Mouse (Mus musculus) MEL (cell line): ENCODE results near the gene Myof. TPM values are rescaled to one million over a fixed set of nuclear protein-coding genes. Genes with fewer than 3 reads are reported as not detected.

Experiments
- DNase-seq: peaks from one replicate; pipeline ENCODE4 v3.0.0; 2011; ENCODE audit warnings: low read depth, low spot score
- H3K27ac ChIP-seq: 2 replicates; pipeline ENCODE4 v1.5.1; 2012; ENCODE audit warnings: low read depth, mild to moderate bottlenecking, control low read depth, low read length, moderate library complexity; ENCODE audit not compliant: control insufficient read depth
- H3K27me3 ChIP-seq, 2 experiments: fragments of 150-350 bp in 1 of 2; sonication (generic) in 1 of 2; 2 replicates each; pipeline ENCODE4 v1.6.1; 2012; ENCODE audit warnings: low read length in 2 of 2, mild to moderate bottlenecking in 2 of 2, improper control_type of control experiment in 1 of 2, moderate library complexity in 1 of 2; ENCODE audit not compliant: insufficient read depth in 2 of 2, control insufficient read depth in 1 of 2
- H3K36me3 ChIP-seq, 2 experiments: 2 replicates each; pipeline ENCODE4 v1.6.1; 2012 to 2014; ENCODE audit warnings: low read length in 2 of 2, improper control_type of control experiment in 1 of 2, inconsistent platforms in 1 of 2, mild to moderate bottlenecking in 1 of 2; ENCODE audit not compliant: insufficient read depth in 2 of 2, control insufficient read depth in 1 of 2
- H3K4me1 ChIP-seq, 2 experiments: fragments of 150-350 bp in 1 of 2; sonication (generic) in 1 of 2; 2 replicates each; pipeline ENCODE4 v1.6.1; 2012; ENCODE audit warnings: low read length in 2 of 2, improper control_type of control experiment in 1 of 2, mild to moderate bottlenecking in 1 of 2; ENCODE audit not compliant: insufficient read depth in 2 of 2, control insufficient read depth in 1 of 2
- H3K4me3 ChIP-seq, 2 experiments: fragments of 150-350 bp in 1 of 2; sonication (generic) in 1 of 2; 2 replicates each; pipeline ENCODE4 v1.5.1; 2012; ENCODE audit warnings: low read depth in 2 of 2, low read length in 2 of 2, mild to moderate bottlenecking in 2 of 2, moderate library complexity in 2 of 2, control low read depth in 1 of 2, improper control_type of control experiment in 1 of 2; ENCODE audit not compliant: control insufficient read depth in 1 of 2, insufficient read depth in 1 of 2
- H3K79me2 ChIP-seq: 2 replicates; pipeline ENCODE4 v1.6.1; 2012; ENCODE audit warnings: mild to moderate bottlenecking, low read length, moderate library complexity; ENCODE audit not compliant: control insufficient read depth, poor library complexity, insufficient read depth
- H3K9ac ChIP-seq: 2 replicates; pipeline ENCODE4 v1.6.1; 2012; ENCODE audit warnings: low read depth, mild to moderate bottlenecking, control low read depth, low read length, moderate library complexity; ENCODE audit not compliant: control insufficient read depth, poor library complexity, severe bottlenecking
- H3K9me3 ChIP-seq: fragments of 150-350 bp; sonication (generic); replicated peaks from 2 replicates; pipeline ENCODE4 v1.6.1; 2012; ENCODE audit warnings: mild to moderate bottlenecking, low read length, improper control_type of control experiment, moderate library complexity; ENCODE audit not compliant: insufficient read depth
- CHD1 ChIP-seq: IDR thresholded peaks from 2 replicates; pipeline ENCODE4 v1.6.1; 2012; ENCODE audit warnings: low read depth, mild to moderate bottlenecking, inconsistent platforms, low read length, improper control_type of control experiment
- ELF1 ChIP-seq: IDR thresholded peaks from 2 replicates; pipeline ENCODE4 v1.6.1; 2014; ENCODE audit warnings: low read depth, mild to moderate bottlenecking, inconsistent platforms, low read length, improper control_type of control experiment, moderate library complexity
- ETS1 ChIP-seq: IDR thresholded peaks from 2 replicates; pipeline ENCODE4 v1.6.1; 2012; ENCODE audit warnings: low read depth, mild to moderate bottlenecking, inconsistent platforms, low read length, improper control_type of control experiment, moderate library complexity
- GABPA ChIP-seq: IDR thresholded peaks from 2 replicates; pipeline ENCODE4 v1.6.1; 2012; ENCODE audit warnings: low read depth, mild to moderate bottlenecking, inconsistent platforms, low read length, improper control_type of control experiment, moderate library complexity
- JUND ChIP-seq: IDR thresholded peaks from 2 replicates; pipeline ENCODE4 v1.6.1; 2011; ENCODE audit warnings: low read depth, mild to moderate bottlenecking, improper control_type of control experiment, low read length
- KAT2A ChIP-seq: conservative IDR thresholded peaks from 2 replicates; pipeline ENCODE4 v1.6.1; 2012; ENCODE audit warnings: low read depth, low read length, improper control_type of control experiment, inconsistent platforms
- MAX ChIP-seq: IDR thresholded peaks from 2 replicates; pipeline ENCODE4 v1.6.1; 2011; ENCODE audit warnings: low read length, improper control_type of control experiment
- MXI1 ChIP-seq: IDR thresholded peaks from 2 replicates; pipeline ENCODE4 v1.6.1; 2011; ENCODE audit warnings: mild to moderate bottlenecking, low read depth, low read length, improper control_type of control experiment
- MYB ChIP-seq: IDR thresholded peaks from 2 replicates; pipeline ENCODE4 v1.6.1; 2011; ENCODE audit warnings: mild to moderate bottlenecking, low read depth, low read length, improper control_type of control experiment
- POLR2A ChIP-seq, 2 experiments: IDR thresholded peaks; 2 replicates each; pipeline ENCODE4 v1.6.1; 2011 to 2012; ENCODE audit warnings: low read length in 2 of 2, mild to moderate bottlenecking in 2 of 2, control low read depth in 1 of 2, improper control_type of control experiment in 1 of 2, low read depth in 1 of 2, moderate library complexity in 1 of 2; ENCODE audit not compliant: control insufficient read depth in 1 of 2, insufficient read depth in 1 of 2, poor library complexity in 1 of 2
- POLR2AphosphoS5 ChIP-seq: IDR thresholded peaks from 2 replicates; pipeline ENCODE4 v1.6.1; 2012; ENCODE audit warnings: low read depth, borderline replicate concordance, mild to moderate bottlenecking, inconsistent platforms, low read length, moderate library complexity, mixed read lengths
- RAD21 ChIP-seq: IDR thresholded peaks from 2 replicates; pipeline ENCODE4 v1.6.1; 2011; ENCODE audit warnings: mild to moderate bottlenecking, low read depth, low read length, improper control_type of control experiment
- RCOR1 ChIP-seq: IDR thresholded peaks from 2 replicates; pipeline ENCODE4 v1.6.1; 2012; ENCODE audit warnings: low read depth, mild to moderate bottlenecking, inconsistent platforms, low read length, improper control_type of control experiment
- SIN3A ChIP-seq: IDR thresholded peaks from 2 replicates; pipeline ENCODE4 v1.6.1; 2012; ENCODE audit warnings: low read length, improper control_type of control experiment, inconsistent platforms
- TBP ChIP-seq: IDR thresholded peaks from 2 replicates; pipeline ENCODE4 v1.8.0; 2011; ENCODE audit warnings: low read depth, low read length, improper control_type of control experiment
- TCF12 ChIP-seq: IDR thresholded peaks from 2 replicates; pipeline ENCODE4 v1.6.1; 2014; ENCODE audit warnings: low read depth, mild to moderate bottlenecking, inconsistent platforms, low read length, improper control_type of control experiment, moderate library complexity
- UBTF ChIP-seq: IDR thresholded peaks from 2 replicates; pipeline ENCODE4 v1.6.1; 2012; ENCODE audit warnings: low read depth, mild to moderate bottlenecking, inconsistent platforms, low read length, improper control_type of control experiment, moderate library complexity, borderline replicate concordance; ENCODE audit not compliant: insufficient read depth
- USF2 ChIP-seq, 2 experiments: IDR thresholded peaks; 2 replicates each; pipeline ENCODE4 v1.6.1; 2011 to 2012; ENCODE audit warnings: improper control_type of control experiment in 2 of 2, low read length in 2 of 2, borderline replicate concordance in 1 of 2, inconsistent platforms in 1 of 2, low read depth in 1 of 2, mild to moderate bottlenecking in 1 of 2; ENCODE audit not compliant: insufficient read depth in 1 of 2
- ZC3H11A ChIP-seq: IDR thresholded peaks from 2 replicates; pipeline ENCODE4 v1.6.1; 2012; ENCODE audit warnings: low read depth, mild to moderate bottlenecking, inconsistent platforms, low read length, improper control_type of control experiment
- ZMIZ1 ChIP-seq: IDR thresholded peaks from 2 replicates; pipeline ENCODE4 v1.6.1; 2012; ENCODE audit warnings: low read depth, mild to moderate bottlenecking, inconsistent platforms, low read length, improper control_type of control experiment, moderate library complexity
- ZNF384 ChIP-seq: IDR thresholded peaks from 2 replicates; pipeline ENCODE4 v1.6.1; 2012; ENCODE audit warnings: low read depth, mild to moderate bottlenecking, inconsistent platforms, low read length, improper control_type of control experiment
- polyA plus RNA-seq, 2 experiments: library from polyadenylated mRNA; stranded (reverse) in 1 of 2; unstranded in 1 of 2; fragments of >175 nt in 1 of 2; fragments of >200 nt in 1 of 2; gene quantifications; 2 replicates each; pipeline versions ENCODE4 v1.2.1 to v1.2.4; 2012; ENCODE audit warnings: low replicate concordance in 2 of 2, low read depth in 1 of 2; ENCODE audit not compliant: insufficient read length in 2 of 2, insufficient read depth in 1 of 2, missing spikeins in 1 of 2
- total RNA-seq: library from RNA; depleted of rRNA; stranded (reverse); fragments of 300-350 nt; gene quantifications from 2 replicates; pipeline ENCODE4 v1.2.3, GENCODE M21; 2012

The Myof gene
- total and polyA plus RNA-seq, 3 experiments: 0.04 TPM; not detected in 2

DNA sequence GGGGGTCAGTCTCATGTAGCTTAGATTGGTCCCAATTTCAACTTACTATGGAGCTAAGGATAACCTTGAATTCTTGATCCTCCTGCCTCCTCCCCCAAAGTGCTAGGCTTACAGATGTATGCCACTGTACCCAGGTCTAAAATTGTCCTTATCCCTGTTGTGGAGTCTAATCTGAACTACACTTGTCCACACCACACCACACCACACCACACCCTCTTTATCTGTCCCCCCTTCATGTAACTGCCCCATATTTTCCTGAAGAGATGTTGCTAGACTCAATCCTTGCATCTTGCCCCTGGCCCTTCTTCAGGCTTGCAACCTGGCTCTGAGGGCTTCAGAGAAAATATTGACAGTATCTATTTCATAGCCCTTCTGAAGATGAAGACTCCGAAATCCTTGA lies 169.9 kb downstream of the Myof start:
- H3K27me3 ChIP-seq: peaks cover 4% of the 10 kb centered on the region in 2 experiments
- H3K36me3 ChIP-seq: no peaks in the 10 kb centered on the region
- DNase-seq: no peak
- H3K79me2 ChIP-seq: no peaks in the 10 kb centered on the region
- no peak overlapping the region for H3K27ac ChIP-seq
- TF ChIP-seq MXI1 (no peak), KAT2A (no peak), SIN3A (no peak), GABPA (no peak), USF2 (IDR thresholded peaks at IDR 0.05; ENCODE audit: borderline replicate concordance in 1 of 2, insufficient read depth in 1 of 2, low read depth in 1 of 2, low read length in 2 of 2) (no peak), ETS1 (no peak), CHD1 (no peak), TBP (no peak), POLR2AphosphoS5 (no peak), RCOR1 (no peak), RAD21 (no peak), MYB (no peak), TCF12 (no peak), ZC3H11A (no peak), ELF1 (no peak)
- H3K4me3 ChIP-seq: no peak overlapping the region
- H3K9ac ChIP-seq: no peak overlapping the region
- no peaks in the 10 kb centered on the region for H3K4me1 ChIP-seq
- H3K9me3 ChIP-seq: no peaks in the 10 kb centered on the region

DNA sequence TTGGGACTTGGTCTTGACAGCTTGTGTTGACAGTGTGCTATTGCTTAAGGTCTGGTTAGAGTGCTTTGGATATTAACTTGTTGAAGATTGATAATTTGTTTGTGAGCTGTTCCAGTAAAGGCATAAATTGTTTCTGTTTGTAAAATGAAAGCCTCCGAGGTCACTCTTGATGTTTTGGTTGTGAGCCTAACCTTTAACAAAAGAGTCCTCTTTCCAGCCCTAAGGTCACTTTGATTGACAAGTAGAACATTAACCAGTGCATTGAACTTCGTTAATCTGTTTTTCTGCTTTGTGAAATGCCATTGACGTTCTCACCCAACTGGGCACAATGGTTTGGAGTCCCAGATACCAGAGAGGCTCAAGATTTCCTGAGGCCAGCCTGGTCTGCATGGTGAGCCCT lies 175.8 kb downstream of the Myof start:
- no peaks in the 10 kb centered on the region for H3K79me2 ChIP-seq
- H3K9ac ChIP-seq: no peak overlapping the region
- no peak for TF ChIP-seq MXI1
- TF ChIP-seq ZMIZ1: no peak
- no peak for TF ChIP-seq MAX
- TF ChIP-seq POLR2A (IDR thresholded peaks at IDR 0.05; ENCODE audit: control insufficient read depth in 1 of 2, insufficient read depth in 1 of 2, low read depth in 1 of 2, low read length in 2 of 2, poor library complexity in 1 of 2): no peak
- TF ChIP-seq KAT2A: no peak
- TF ChIP-seq JUND: no peak
- TF ChIP-seq ZNF384: no peak
- no peak for TF ChIP-seq UBTF

More for the DNA sequence above, 175.8 kb downstream of the Myof start:
- no peak overlapping the region for H3K4me3 ChIP-seq
- no peaks in the 10 kb centered on the region for H3K9me3 ChIP-seq
- no peak overlapping the region for H3K27ac ChIP-seq
- DNase-seq: no peak
- H3K27me3 ChIP-seq: no peaks in the 10 kb centered on the region; a peak in 1 of 4 replicates
- no peaks in the 10 kb centered on the region for H3K4me1 ChIP-seq
- H3K36me3 ChIP-seq: no peaks in the 10 kb centered on the region
